Mouse (Mus musculus): ENCODE measurements around the gene Cd6. TPM values are rescaled to one million over a fixed set of nuclear protein-coding genes. Genes with fewer than 3 reads are reported as not detected.

The Cd6 gene
- total and polyA plus RNA-seq, 3 experiments: not detected

GRCm38 (mm10) chr19:10842914-10843313 lies 13.1 kb upstream of the Cd6 start:
- no peak overlapping the region for H3K9ac ChIP-seq (ENCODE audit: control insufficient read depth, low read depth, low read length, poor library complexity, severe bottlenecking)
- H3K27me3 ChIP-seq (ENCODE audit: control insufficient read depth in 1 of 2, insufficient read depth in 2 of 2, low read length in 2 of 2): peaks cover 0 to 2% of the 10 kb centered on the region in 2 experiments; a peak in 1 of 4 replicates
- no peaks in the 10 kb centered on the region for H3K9me3 ChIP-seq (replicated peaks; ENCODE audit: insufficient read depth, low read length)
- H3K79me2 ChIP-seq (ENCODE audit: control insufficient read depth, insufficient read depth, low read length, poor library complexity): no peaks in the 10 kb centered on the region
- no peaks in the 10 kb centered on the region for H3K4me1 ChIP-seq (ENCODE audit: control insufficient read depth in 1 of 2, insufficient read depth in 2 of 2, low read length in 2 of 2)
- DNase-seq (ENCODE audit: low read depth, low spot score): no peak
- TF ChIP-seq MAZ (IDR thresholded peaks at IDR 0.05; ENCODE audit: low read depth, low read length) (no peak), MEF2A (IDR thresholded peaks at IDR 0.05; ENCODE audit: extremely low read depth, insufficient replicate concordance, low read depth, low read length, poor library complexity, severe bottlenecking) (no peak), MAFK (IDR thresholded peaks at IDR 0.05; ENCODE audit: borderline replicate concordance, low read depth, low read length) (no peak), NRF1 (IDR thresholded peaks at IDR 0.05; ENCODE audit: insufficient read depth, low read depth, low read length, poor library complexity, severe bottlenecking) (no peak), TAL1 (IDR thresholded peaks at IDR 0.05; ENCODE audit: low read length) (no peak), E2F4 (IDR thresholded peaks at IDR 0.05; ENCODE audit: borderline replicate concordance, low read depth, low read length) (no peak)
- H3K4me3 ChIP-seq (ENCODE audit: control insufficient read depth in 1 of 2, insufficient read depth in 1 of 2, low read depth in 2 of 2, low read length in 2 of 2): no peak overlapping the region
- no peak overlapping the region for H3K27ac ChIP-seq (ENCODE audit: control insufficient read depth, low read depth, low read length)
- no peaks in the 10 kb centered on the region for H3K36me3 ChIP-seq (ENCODE audit: control insufficient read depth in 1 of 2, insufficient read depth in 2 of 2, low read length in 2 of 2)

DNA sequence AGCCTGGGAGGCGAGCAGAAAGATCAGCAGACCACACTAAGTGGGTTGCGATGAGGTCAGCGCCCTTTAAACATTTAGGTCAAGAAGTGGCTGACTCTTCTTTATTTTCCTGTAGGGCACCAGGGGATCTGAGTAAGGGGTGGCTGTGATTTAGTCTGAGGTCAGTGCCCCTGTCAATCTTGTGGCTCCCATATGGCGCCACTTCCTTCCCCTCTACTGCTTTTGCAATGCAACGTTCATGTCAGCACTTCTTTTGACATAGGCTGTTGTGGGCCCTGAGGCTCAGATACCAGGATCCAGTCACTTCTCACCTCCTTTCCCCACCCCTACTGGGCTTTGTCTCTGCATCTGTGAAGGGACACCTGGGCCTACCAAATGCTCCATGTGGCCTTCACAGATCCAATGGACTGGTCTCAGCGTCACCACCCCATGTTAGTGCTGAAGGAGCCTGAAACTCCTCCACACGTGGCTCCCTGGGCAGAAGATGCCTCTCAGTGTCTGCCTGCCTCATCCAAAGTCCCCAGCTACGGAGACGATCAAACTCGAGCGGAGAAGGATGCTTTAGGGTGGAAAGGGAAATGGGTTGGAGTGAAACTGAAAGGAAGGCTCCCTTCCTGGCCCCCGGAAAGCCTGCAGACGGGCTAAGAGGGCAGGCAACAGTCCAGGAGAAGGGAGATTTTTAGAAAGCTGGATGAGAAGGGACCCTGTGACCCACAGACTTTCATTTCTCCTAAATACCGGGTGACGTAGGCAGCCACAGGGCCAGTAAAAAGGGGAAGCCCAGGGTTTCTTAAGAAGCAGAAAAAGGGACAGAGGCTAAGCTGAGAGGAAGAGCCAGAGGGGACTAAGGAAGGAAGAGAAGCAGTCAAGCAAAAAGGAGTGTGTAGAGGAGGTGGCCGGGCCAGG lies 12.1 kb upstream of the Cd6 start:
- no peak for TF ChIP-seq RCOR1 (IDR thresholded peaks at IDR 0.05; ENCODE audit: low read depth, low read length)
- no peak for TF ChIP-seq NELFE (IDR thresholded peaks at IDR 0.05; ENCODE audit: low read depth, low read length)
- no peak for TF ChIP-seq ZKSCAN1 (IDR thresholded peaks at IDR 0.05; ENCODE audit: low read depth, low read length)
- TF ChIP-seq GATA1 (IDR thresholded peaks at IDR 0.05; ENCODE audit: low read depth, low read length): no peak
- no peak for TF ChIP-seq E2F4 (IDR thresholded peaks at IDR 0.05; ENCODE audit: borderline replicate concordance, low read depth, low read length)
- TF ChIP-seq ZMIZ1 (IDR thresholded peaks at IDR 0.05; ENCODE audit: low read depth, low read length): no peak
- no peak for TF ChIP-seq RAD21 (IDR thresholded peaks at IDR 0.05; ENCODE audit: low read depth, low read length)
- no peak for TF ChIP-seq CTCF (IDR thresholded peaks at IDR 0.05 in 2 of 3, conservative IDR thresholded peaks at IDR 0.05 in 1 of 3; ENCODE audit: control insufficient read depth in 1 of 3, insufficient read depth in 1 of 3, low read depth in 2 of 3, low read length in 3 of 3, poor library complexity in 1 of 3, severe bottlenecking in 1 of 3)
- no peak for TF ChIP-seq MXI1 (IDR thresholded peaks at IDR 0.05; ENCODE audit: low read depth, low read length)
- peak overlapping the region in 1 of 2 experiments; percentile 8; a peak in 1 of 4 replicates for H3K4me3 ChIP-seq (ENCODE audit: control insufficient read depth in 1 of 2, insufficient read depth in 1 of 2, low read depth in 2 of 2, low read length in 2 of 2)
- H3K79me2 ChIP-seq (ENCODE audit: control insufficient read depth, insufficient read depth, low read length, poor library complexity): no peaks in the 10 kb centered on the region
- H3K27ac ChIP-seq (ENCODE audit: control insufficient read depth, low read depth, low read length): no peak overlapping the region
- no peaks in the 10 kb centered on the region for H3K9me3 ChIP-seq (replicated peaks; ENCODE audit: insufficient read depth, low read length)
- H3K4me1 ChIP-seq (ENCODE audit: control insufficient read depth in 1 of 2, insufficient read depth in 2 of 2, low read length in 2 of 2): no peaks in the 10 kb centered on the region
- DNase-seq (ENCODE audit: low read depth, low spot score): peak; percentile 18
- H3K9ac ChIP-seq (ENCODE audit: control insufficient read depth, low read depth, low read length, poor library complexity, severe bottlenecking): no peak overlapping the region
- H3K36me3 ChIP-seq (ENCODE audit: control insufficient read depth in 1 of 2, insufficient read depth in 2 of 2, low read length in 2 of 2): no peaks in the 10 kb centered on the region
- H3K27me3 ChIP-seq (ENCODE audit: control insufficient read depth in 1 of 2, insufficient read depth in 2 of 2, low read length in 2 of 2): peaks cover 0 to 2% of the 10 kb centered on the region in 2 experiments; a peak in 1 of 4 replicates
